Mouse (Mus musculus): ENCODE results near the gene Rnf187.

Rnf187 gene

DNA sequence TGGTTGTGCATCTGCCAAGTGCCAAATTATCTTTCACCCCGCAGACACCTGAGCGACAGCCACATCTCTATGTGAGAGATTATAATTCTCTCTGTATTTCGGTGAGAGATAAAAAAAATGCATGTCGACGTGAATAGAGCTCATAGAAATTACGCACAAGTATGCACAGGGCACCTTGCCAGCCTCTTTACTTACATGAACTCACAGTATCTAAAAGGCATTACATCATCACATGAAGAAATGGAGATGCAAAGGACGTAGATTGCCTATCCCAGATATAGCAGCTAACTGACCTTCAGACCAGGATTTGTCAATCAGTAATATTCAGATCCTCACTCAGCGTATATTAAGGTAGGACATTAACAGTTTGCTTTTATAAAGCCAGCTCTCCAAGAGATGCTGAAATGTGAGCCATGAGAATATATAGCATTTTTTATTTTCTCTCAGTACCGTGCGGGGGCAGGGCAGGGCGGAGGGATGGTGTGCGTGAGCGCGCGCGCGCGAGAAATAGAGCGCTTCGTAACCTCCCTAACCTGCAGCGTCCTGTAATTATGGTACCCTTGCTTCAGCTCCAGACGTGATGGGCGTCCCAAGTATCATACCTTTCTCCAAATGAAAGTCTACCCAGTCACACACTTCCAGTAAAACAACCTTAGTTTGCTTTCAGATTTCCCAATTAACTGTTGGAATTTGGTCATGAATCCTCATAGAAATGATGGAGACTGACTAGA is 9.2 kb upstream of the Rnf187 start:
- peak; percentile 82 to 84 for DNase-seq (ENCODE audit: low spot score in 2 of 2)

- no peak for DNase-seq (ENCODE audit: low spot score in 2 of 2)
Measured at GRCm38 (mm10) chr11:58947306-58947705, 8.6 kb upstream of the Rnf187 start.

- no peak for DNase-seq (ENCODE audit: low spot score in 2 of 2)
Measured at GRCm38 (mm10) chr11:58944136-58944535, 5.4 kb upstream of the Rnf187 start.

DNA sequence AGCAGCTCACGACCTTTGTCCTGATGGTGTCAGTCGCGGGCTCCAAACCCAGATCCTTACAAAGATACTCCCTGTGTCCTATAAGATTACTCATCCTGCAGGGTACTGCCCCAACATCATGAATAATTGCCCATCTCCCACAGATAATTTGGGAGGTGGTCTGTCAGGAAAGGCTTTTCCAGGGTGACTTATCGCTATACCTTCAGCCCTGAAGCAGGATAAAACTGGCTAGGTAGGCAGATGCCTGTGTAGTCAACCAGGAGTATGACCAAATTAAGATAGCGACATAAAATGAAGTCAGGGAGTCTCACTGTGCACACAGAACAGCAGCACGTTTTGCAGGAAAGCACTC is 348 bp upstream of the Rnf187 start:
- DNase-seq (ENCODE audit: low spot score in 2 of 2): no peak

- no peak for DNase-seq (ENCODE audit: low spot score in 2 of 2)
Measured at GRCm38 (mm10) chr11:58937909-58938308, 807 bp downstream of the Rnf187 start.

DNA sequence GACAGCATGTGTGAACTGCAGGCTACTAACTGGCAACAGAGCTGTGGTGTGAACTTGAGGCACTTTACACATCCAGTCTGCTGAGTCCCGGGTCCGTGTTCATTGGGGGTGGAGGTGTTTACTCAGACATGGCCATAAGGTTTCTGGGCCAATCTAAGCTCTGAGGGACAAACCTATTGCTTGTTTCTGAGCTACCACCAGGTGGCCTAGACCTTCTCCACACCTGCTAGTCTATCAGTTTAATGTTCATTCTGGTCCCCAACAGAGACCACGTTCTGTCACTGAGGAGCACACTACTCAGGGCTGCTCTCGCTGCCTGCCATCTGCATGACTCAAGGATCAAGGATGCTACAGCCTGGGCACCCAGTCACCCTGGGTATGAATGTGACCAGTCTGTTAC is 7.1 kb downstream of the Rnf187 start:
- DNase-seq (ENCODE audit: low spot score in 2 of 2): no peak

GRCm38 (mm10) chr11:58930254-58930653 is 8.5 kb downstream of the Rnf187 start:
- no peak for DNase-seq (ENCODE audit: low spot score in 2 of 2)

GRCm38 (mm10) chr11:58929641-58930040 is 9.1 kb downstream of the Rnf187 start:
- no peak for DNase-seq (ENCODE audit: low spot score in 2 of 2)

DNA sequence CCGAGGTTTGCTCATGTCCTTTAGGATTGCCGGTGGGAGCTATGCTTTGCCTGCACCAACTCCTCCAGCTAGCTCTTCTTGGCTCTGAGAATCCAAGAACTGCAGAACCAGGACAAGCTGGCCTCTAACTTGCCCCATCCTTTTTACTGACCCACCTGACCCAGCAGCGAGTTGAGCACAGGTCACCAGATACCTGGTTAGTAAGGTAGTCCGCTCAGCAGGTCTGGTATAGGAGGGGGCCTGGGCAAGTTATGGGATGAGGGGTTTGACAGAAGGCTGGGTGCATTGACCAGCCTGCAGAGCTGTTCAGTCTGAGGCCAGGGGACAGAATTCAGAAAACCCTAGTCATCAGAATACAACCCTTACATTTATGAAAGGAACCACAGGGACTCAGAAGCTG is 9.7 kb downstream of the Rnf187 start:
- no peak for DNase-seq (ENCODE audit: low spot score in 2 of 2)

- DNase-seq (ENCODE audit: low spot score in 2 of 2): peak in 1 of 2 experiments; percentile 53
Measured at GRCm38 (mm10) chr11:58927790-58928651, 10.7 kb downstream of the Rnf187 start.

- DNase-seq (ENCODE audit: low spot score in 2 of 2): no peak
Measured at GRCm38 (mm10) chr11:58927053-58927452, 11.7 kb downstream of the Rnf187 start.

DNA sequence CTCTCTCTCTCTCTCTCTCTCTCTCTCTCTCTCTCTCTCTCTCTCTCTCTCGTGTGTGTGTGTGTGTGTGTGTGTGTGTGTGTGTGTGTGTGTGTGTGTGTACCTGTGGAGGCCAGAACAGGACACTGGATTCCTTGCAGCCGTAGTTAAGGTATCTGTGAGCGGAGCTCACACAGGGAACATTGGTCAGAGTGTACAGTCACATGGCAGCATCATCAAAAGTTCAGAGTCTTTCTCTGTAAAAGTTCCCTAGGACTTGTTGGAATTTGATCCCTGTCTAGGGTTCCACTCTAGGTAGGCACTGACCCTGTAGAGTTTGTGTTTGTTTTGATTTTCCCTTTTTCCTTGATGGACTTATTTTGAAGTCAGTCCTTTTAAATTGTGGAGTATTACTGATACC is 12.1 kb downstream of the Rnf187 start:
- DNase-seq (ENCODE audit: low spot score in 2 of 2): no peak

DNA sequence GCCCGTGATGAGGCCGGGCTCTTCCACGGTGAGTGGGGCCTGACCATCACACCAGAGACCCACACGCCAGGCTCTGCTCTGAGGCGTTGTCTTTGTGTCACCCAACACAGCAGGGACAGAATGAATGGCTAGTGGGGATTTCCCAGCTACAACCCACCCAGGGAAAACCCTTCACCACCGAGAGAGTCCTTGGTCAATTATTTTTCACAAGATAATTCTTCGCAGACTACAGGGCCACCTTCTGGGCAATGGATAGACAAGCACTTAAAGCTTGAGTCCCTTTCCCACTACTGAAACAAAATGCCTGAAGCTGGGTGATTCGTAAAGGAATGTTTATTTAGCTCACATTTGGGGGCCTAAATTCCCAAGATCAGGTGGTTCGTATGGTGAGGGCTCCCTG is 16.3 kb downstream of the Rnf187 start:
- no peak for DNase-seq (ENCODE audit: low spot score in 2 of 2)

DNA sequence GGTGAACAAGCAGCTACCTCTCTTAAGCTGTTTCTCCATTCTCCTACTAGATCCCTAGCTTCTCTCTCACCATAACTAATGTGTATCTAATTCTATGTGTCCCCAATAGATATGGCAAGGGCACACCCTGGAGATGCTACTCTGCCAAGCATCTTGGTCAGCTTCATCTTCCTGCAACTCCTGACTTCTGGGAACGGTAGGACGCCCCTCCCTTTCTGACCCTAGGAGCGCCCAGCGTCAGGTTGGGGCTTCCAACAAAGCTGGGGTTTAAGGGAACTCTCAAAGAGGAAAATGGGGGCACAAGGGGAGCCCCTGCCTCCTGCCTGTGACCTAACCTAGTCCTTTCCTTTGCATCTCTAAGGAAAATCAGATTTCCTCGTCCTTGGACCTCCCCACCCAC is 20.0 kb downstream of the Rnf187 start:
- no peak for DNase-seq (ENCODE audit: low spot score in 2 of 2)

GRCm38 (mm10) chr11:58917745-58918366 is 20.9 kb downstream of the Rnf187 start, which contains the start of gene Btnl10:
Gene Btnl10 (plus strand): TSS chr11:58917908.
- no peak for DNase-seq (ENCODE audit: low spot score in 2 of 2)

- no peak for DNase-seq (ENCODE audit: low spot score in 2 of 2)
Measured at GRCm38 (mm10) chr11:58916879-58917744, 21.6 kb downstream of the Rnf187 start.

DNA sequence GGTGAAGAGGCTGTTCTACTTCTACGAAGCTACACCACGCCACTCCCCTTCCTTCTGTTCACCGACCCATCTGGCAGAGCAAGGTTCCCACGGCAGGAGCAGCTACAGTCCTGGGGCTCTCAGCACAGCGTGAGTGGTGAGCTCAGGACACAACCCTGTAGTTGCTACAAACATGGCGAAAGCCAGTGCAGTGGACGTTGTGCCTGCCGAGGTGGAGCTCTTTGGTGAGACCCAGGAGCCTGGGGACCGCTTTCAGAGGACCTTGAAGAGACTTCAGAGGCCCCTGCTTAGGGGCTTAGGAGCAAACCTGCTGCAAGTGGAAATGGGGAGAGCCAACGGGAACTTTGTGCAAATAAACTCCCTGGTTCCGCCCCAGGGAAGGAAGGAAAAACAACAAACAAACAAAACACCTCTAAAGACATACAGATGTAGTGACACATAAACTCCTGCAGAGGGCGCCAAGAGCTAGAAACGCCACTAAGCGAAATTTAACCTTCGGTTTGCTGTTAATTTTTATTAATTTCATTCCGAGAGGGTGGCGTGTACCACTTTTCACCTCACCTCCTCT is 24.2 kb downstream of the Rnf187 start:
- no peak for DNase-seq (ENCODE audit: low spot score in 2 of 2)

- no peak for DNase-seq (ENCODE audit: low spot score in 2 of 2)
Measured at GRCm38 (mm10) chr11:58913776-58914175, 24.9 kb downstream of the Rnf187 start.

DNA sequence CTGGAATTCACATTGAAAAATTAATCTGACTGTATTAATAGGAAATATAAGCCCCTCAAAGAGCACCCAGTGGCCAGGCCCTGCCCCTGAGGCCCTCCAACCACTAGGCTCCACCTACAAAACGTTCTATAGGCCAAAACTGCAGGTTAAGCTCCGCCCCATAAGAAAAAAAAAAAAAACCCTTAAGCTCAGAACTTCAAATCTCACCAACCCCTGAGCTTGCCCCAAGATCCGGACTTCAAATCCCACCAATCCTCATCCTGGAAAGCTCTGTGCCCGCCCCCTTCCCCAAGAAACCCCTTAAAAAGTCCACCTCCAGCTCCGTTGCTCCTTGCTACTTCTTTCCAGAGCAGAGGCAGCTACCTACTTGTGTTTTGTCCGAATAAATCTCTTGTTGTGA is 33.9 kb downstream of the Rnf187 start:
- peak in 1 of 2 experiments; percentile 35 for DNase-seq (ENCODE audit: low spot score in 2 of 2)

GRCm38 (mm10) chr11:58904410-58904718 is 34.4 kb downstream of the Rnf187 start:
- no peak for DNase-seq (ENCODE audit: low spot score in 2 of 2)

Data from right cerebral cortex, postnatal 10 days (tissue).